Mouse (Mus musculus): Measurements from ENCODE around the gene Sdhd. TPM values are rescaled to one million over a fixed set of nuclear protein-coding genes. Genes with fewer than 3 reads are reported as not detected.
"Not testable (repeated sequence)": the region's sequence is repeated elsewhere in the genome, so short reads cannot be mapped to it uniquely, and the experiment has no call there.

Sdhd gene
- polyA plus RNA-seq (2015; fragmentation: Nextera tagmentation; extraction: Ambion mirVana), result 303 and 309 TPM in 2 replicates

DNA sequence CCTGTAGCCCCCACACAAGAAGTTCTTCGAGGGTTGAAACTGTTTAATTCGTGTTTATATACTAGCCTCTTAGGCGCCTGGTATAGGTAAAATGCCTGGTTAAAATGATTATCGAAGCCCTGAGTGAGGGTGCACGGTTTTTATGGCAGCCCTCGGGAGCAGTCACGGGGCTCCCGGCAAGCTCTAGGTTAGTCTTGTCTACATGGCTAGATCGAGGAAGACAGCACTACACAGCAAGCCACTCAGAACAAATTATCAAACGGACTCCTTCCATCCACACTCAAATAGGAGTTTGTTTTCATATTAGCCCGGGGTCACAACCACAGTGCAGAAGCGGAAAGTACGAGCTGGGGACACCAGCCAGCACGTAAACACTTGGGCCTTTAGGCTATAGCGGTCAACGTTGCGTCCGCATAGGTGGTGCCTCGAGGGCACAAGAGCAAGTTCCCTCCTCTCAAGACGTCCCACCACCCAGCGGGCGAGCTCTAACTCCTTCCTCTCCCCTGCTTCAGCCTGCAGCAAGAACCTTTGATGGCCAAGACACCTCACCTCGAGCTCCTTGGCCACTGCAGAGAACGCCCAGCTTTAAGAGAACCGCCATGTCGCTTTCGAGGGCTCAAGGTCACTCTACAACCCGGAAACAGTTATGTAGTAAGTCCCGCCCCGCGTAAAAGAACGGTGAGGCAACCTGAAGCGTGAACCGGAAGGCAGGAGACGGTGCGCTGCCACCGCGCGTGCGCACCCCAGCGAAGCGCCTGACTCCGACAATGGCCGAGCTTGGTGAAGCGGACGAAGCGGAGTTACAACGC, at the start of gene Sdhd, which contains the start of gene Timm8b:
Gene Sdhd (minus strand): TSS at position 624 of the 809 bp plus-strand sequence.
Gene Timm8b (plus strand): TSS at position 722 of the 809 bp plus-strand sequence.
- peak; percentile 96 for DNase-seq (ENCODE audit: low spot score)

DNA sequence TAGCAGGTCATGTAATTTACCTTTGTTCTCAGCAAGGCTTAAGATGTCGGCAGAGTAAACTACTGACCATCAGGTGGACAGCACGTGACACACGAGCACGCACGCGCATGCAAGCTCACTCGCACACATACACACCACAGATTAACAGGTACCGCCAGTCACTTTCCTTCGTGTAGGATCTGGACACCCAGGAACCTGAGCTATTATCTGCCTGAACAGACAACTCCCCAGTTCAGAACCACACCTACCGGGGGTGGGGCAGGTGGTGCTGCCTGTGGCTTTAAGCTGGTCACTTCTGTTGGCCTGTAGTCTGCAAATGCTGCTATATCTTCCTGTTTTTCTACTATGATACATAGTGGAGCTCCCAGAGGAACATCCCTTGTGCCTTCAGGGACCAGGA, 46.9 kb upstream of the Sdhd start:
- no peak for DNase-seq (ENCODE audit: low spot score)

DNA sequence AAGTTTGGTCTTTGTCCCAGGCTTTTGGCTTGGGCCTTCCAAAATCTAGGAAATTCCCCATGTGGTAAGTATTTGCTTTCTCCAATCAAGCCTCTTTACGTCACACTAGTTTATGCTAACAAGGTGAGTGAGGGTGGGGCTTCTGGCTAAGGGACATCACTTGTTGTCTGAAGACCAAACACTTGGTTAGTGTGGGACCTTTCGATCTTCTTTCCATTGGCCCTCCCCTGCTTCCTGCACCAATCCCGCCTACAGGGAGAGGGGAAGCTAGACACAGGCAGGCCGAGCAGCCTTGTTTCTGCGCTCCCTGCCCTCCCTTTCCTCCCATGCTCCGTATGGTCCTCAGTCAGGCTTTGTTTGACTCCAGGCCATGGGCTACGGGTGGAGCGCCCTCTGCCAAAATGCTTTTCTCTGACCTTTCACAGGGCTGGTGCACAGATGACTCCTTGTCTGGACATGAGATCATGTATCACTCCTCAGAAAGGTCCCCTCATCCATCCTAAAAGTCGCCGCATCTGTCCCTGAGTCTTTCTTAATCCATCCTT, 43.3 kb upstream of the Sdhd start:
- no peak for DNase-seq (ENCODE audit: low spot score)

DNA sequence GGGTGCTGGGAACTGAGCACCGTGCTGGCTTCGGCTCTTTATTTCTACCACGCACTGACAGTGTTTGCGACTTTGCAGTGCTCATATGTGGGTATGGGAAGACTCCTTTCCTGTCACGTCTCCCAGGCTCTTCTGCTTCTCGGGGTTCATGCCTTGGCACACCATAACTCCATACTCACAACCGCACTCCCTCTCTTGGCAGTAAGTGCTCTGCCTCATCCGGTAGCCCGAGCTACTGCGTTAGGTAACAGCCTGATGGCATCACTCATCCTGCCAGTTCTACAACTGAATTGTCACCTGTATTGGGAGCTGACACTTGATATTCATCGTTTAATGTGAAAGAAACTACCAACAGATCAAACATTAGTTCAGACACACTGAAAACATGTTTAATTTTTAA, 30.7 kb upstream of the Sdhd start:
- no peak for DNase-seq (ENCODE audit: low spot score)

DNA sequence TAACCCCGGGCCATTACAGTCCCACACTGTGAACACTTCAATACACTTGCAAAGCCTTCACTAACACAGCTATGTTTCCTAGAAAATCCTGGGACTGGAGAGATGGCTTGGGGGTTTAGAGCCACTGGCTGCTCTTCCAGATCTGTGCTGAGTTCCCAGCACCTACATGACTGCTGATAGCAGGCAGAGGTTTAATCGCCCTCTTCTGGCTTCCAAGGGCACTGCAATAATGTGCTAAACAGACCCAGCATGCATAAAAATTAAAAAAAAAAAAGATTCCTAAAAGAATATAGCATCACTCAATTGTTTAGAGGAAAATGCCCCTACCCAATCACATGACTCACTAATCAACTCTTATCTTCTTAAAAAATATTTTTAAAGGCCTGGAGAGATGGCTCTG, 29.4 kb upstream of the Sdhd start:
- DNase-seq (ENCODE audit: low spot score), result peak; percentile 9

DNA sequence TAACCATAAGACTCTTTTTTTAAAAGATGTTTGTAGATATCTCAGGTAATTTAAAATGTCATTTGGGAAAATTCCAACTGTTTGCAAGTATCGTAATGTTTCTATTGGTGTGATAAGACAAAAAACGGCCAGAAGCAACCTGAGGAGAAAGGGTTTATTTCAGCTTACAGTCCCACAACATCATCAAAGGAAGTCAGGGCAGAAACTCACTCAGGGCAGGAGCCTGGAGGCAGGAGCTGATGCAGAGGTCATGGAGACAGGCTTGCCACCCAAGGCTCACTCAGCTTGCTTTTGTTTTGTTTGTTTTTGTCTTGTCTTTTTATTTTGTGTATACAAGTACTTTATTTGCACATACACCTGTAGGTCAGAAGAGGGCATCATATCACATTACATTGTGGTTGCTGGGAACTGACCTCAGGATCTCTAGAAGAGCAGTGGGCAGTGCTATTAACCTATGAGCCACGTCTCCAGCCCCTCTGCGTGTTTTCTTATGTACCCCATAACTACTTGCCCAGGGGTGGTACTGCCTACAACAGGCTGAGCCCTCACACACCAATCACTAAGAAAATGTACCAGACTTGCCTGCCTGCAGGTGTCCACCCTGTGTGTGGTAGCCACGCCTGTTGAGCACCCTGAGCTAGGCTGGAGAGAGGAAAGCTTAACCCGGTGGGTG, 28.5 kb upstream of the Sdhd start:
- DNase-seq (ENCODE audit: low spot score), result no peak

DNA sequence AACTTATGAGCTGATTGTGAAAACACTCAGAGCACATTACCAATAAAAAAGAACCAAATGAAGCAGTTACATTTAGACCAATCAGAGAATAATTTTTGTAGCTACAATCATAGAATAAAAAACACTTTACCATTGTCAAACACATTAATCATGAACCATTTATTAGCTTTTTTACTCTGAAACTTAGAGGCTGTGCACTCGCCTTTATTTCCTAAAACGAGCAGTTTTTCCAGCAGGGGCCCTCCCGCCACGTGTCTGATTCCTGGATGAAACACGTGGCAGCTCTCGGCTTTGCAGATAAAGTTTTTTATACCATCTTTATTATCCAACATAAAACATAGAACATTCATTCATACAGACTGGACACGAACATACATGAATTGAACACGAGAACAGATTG, 27.3 kb upstream of the Sdhd start:
- DNase-seq (ENCODE audit: low spot score), result not testable (repeated sequence)

DNA sequence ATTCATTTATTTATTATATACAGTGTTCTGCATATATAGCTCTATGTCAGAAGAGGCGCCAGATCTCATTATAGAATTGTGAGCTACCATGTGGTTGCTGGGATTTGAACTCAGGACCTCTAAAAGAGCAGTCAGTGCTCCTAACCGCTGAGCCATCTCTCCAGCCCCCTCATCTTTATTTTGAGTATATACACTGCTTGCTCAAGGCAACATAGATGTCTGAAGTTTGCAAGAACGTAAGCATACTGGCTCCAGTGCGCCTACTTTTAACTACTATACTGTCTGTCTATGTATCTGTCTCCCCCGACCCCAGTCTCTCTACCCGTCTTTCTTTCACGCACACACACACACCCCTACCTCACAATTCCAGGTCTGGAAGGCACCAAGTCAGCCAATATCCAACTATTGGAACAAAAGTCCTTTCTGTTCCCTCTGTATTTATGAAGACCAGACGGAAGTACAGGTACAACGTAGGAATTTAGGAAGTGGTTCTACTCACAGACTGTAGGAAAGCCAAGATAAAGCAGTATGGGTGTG, 14.2 kb upstream of the Sdhd start:
- no peak for DNase-seq (ENCODE audit: low spot score)

DNA sequence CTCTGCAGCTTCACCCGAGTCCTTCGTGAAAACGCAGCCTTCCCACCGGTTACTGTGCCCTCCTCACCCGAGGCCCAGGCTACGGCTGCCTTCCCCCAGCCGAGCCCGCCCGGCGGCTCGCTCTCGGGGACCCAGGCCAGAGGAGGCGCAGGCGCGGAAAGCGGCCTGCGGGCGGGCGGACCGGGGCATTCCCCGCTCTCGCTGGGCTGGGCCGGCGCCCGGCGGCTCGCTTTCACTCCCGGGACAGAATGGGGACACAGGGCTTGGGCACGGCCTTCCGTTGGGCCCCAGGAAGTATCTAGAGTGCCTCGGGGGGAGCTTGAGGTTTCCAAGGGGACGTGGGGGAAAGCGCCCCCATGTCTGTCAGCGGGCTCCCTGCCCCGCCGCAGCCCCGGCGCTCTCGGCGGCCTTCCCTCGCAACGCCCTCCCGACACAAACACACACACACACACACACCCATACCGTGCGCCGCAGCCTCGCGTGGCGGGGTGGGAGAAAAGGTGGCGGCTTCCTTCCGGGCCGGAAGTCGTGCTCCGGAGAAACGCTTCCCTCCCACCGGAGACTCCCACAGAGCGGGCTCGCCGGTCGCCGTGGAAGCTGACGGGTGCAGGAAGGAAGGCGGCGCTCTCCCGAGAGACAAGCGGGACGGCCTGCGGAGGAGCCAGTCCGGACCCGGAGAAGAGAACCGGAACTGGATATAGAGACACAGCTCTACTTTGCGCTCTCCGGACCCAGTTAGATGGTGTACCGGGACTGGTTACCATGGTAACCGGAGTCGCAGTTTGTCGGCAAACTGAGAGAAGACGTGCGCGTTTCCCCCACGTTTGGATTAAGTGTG, 13.4 kb upstream of the Sdhd start, which contains the start of the genes Pih1d2 and Nkapd1:
Gene Pih1d2 (plus strand): TSS at position 556 of the 838 bp plus-strand sequence.
Gene Nkapd1 (minus strand): TSS at position 699 of the 838 bp plus-strand sequence.
- peak; percentile 91 for DNase-seq (ENCODE audit: low spot score)

DNA sequence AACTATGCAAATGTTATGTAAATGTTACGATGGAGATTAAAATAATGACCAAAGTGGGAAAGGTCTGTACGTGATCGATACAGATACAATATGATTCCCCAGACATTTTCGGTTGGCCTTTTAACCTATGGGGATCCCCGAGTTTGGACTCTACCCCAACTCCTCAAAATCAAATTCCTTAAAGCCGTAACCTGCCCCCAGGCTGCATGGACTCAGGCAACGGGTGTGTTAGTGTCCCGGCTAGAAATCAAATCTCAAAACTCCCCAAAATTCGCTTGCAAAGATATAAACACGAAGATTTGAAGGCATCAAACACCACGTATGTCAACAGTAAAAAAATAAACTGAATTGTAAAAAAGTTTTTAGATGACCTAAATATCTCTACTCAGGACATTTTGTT, 12.5 kb upstream of the Sdhd start:
- no peak for DNase-seq (ENCODE audit: low spot score)

DNA sequence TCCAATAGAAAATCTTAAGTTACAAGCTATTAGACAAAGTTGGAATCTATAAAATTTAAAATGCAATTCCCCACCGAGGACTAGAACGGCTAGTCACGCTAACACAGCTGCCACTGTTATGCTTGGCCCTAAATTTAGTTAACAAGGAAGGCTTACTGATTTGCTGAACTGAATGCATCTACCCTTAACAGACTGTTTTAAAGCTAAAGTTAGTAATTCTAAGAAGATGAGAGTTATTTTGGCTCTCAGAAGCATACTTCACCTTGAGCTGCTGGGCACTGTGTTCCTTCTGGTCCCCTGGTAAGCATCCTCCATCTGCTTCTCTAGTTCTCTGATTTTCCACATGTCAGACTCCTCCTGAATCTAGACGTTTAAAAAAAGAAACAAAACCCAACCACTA, 8.5 kb upstream of the Sdhd start:
- DNase-seq (ENCODE audit: low spot score), result no peak

DNA sequence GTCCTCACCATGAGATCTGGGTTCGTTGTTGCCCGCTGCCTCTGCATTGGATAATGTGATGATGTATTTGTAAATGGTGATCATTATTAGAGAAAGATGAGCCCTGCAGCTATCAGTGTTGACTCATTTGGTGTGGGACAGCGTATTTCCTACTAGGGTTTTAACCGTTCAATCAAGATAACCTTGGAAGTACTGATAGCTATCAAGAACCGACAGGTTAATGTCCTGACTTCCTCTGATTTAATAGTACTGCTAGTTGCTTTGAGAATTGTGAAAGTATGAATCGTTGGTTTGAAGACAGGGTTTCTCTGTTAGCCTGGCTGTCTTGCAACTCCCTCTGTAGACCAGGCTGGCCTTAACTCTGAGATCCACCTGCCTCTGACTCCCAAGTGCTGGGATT, 726 bp upstream of the Sdhd start:
- no peak for DNase-seq (ENCODE audit: low spot score)

DNA sequence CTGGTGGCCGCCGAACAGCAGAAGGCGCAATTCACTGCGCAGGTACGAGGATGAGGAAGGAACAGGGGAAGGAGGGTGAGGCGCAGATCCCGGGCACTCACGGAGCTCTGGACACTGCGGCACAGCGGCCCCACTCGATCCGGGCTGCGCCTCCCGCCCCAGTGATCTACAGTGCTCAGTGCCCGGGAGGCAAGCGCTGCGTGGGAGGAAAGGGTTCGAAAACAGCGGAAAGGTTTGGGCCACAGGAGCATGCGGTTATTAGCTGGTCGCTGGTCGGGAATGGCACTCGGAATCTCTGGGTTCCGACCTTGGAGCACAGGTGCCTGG, 349 bp upstream of the Sdhd start:
- no peak for DNase-seq (ENCODE audit: low spot score)

DNA sequence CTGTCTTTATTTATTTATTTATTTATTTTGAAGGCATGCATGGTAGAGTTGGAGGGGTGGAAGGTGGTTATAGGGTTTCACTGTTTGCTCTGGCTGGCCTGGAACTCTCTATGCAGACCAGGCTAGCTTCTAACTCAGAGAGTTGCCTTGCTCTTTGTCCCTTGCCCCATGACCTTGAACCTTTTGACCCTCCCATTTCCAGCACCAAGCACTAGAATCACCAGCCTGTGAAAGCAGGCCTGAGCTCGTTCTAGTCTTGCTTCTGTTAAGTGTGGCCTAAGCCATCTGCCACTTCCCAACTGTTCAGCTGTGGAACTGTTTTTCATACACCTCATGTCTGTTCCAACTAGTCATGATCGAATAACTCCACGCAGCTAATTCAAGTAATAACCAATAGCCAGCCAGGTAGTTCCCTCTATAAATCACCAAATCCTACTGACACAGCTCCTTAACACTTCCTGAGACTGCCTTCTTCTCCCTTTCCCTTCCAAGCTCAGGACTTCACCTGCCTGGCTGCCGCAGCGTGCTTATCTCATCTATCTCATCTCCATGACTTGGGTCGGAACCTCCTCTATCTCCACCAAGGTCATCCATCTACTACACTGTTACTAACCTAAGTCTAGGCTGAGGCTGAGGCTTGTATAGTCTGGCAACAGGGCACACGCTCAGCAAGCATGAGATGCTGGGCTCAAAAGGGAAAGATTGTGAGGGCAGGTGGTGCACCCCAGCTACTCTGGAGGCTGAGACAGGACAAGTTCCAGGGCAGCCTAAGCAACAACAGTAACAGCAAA, 1.4 kb downstream of the Sdhd start:
- no peak for DNase-seq (ENCODE audit: low spot score)

DNA sequence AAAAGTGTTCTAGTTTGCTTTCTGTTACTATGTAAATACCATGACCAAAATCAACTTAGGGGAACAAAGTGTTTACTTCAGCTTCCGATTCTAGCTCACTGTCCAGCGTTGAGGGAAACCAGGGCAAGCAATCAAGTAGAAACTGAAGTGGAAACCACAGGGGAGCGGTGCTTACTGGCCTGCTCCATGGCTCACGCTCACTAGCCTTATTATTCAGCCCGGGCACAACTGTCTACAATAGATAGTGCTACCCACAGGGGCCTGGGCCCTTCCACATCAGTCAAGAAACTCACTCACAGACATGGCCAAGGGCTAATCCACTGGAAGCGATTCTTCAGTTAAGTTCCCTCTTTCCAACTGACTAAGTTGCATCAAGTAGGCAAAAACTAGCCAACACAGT, 2.1 kb downstream of the Sdhd start:
- no peak for DNase-seq (ENCODE audit: low spot score)

DNA sequence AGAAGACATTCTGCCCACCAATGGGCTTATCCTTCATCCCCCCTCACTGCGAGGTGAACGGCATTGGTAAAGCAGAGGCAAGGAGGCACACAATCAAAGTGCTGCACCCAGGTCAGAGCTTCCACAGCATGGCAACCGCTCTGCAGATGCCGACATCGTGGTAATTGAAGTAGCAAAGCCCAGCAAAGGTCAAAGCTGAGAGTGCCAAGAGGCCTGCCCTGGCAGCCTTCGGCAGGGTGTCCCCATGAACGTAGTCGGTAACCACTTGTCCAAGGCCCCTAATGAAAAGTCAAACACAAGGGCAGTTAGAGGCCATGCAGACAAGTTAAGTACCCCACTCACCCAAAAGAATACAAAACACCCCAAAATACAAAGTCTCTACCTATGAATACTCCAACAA, 6.6 kb downstream of the Sdhd start:
- no peak for DNase-seq (ENCODE audit: low spot score)

DNA sequence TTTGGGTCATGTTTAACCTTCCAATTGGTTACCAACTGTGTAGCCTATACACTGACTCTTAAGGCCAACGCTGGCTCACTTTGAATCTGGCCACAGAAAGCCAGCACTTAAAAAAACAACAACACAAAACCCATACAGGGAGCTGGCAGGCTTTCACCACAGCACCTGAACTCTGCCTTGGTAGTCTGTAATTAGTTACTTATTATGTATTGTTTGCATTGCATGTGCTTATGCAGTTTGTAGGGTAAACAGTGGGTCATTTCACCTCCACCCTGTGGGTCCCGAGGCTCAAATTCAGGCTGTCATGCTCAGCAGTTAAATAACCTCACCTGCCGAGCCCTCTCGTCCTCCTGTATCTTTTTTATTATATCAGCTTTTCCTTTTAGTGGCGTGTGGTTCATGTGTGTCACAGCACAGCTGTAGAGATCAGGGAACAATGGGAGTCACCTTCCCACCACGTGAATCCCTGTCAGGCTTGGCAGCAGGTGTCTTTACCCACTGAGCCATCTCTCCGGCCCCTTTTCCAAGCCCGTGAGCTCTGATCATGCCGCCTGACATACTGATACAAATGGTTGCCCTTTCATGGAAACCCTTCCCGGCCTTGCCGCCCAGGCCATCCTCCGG, 8.7 kb downstream of the Sdhd start:
- DNase-seq (ENCODE audit: low spot score), result no peak

DNA sequence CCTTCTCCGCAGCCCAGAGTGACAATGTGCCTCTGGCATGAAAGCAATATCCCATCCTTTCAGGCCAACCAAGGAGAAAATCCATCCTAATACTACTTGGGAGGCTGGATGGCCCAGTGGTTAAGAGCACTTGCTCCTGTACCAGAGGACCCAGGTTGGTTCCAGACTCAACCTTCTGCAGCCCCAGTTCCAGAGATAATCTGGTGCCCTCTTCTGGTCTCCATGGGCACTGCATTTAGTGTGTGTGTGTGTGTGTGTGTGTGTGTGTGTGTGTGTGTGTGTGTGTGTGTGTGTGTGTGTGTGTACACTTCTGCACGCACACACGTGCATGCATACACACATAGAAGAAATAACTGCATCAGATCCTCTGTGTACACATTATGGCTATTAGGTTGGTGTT, 10.1 kb downstream of the Sdhd start:
- peak; percentile 62 for DNase-seq (ENCODE audit: low spot score)

DNA sequence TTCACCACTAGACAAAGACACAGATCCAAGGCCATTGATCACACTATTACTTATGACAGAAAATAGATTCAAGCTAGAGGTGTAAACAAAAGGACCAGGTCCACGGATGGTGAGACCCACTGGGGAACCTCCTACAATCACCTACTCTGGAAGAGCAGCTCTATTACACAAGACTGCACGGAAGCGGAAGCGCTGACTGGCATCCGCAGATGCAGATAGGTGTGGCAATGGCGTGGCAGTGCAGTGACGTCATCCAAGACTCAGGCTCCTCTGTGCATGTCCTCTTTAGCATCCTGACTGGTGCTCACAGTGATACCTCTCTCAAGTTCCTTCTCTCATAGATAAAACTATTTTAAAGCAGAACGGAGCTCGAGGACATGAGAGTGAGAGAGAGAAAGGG, 10.7 kb downstream of the Sdhd start:
- DNase-seq (ENCODE audit: low spot score), result no peak

Measured in thymus, postnatal 0 days (tissue).